Mouse (Mus musculus): ENCODE measurements around the gene Myadm. TPM values are rescaled to one million over a fixed set of nuclear protein-coding genes. Genes with fewer than 3 reads are reported as not detected.
A peak's percentile ranks its signal among the peaks of the same experiment; 100 is the strongest.
"Not testable (repeated sequence)": the region's sequence is repeated elsewhere in the genome, so short reads cannot be mapped to it uniquely, and the experiment has no call there.

The Myadm gene
- polyA plus RNA-seq, 1 experiment from 2014 or later, result 40.4 TPM

- H3K4me1 ChIP-seq (replicated peaks), result peaks cover 41% of the 10 kb centered on the region
- peaks cover 37% of the 10 kb centered on the region for H3K36me3 ChIP-seq
- peak overlapping the region; percentile 57 for H3K4me3 ChIP-seq
- WGBS, result 75% methylated on average over 12 of the region's 12 CpGs
- not testable (repeated sequence) for ATAC-seq (ENCODE audit: low read depth); H3K9ac ChIP-seq; H3K9me3 ChIP-seq; H3K27ac ChIP-seq (replicated peaks); H3K27me3 ChIP-seq
- peak overlapping the region; percentile 72 for H3K4me2 ChIP-seq
Measured at GRCm38 (mm10) chr7:3292271-3292670, 3.4 kb downstream of the Myadm start.

DNA sequence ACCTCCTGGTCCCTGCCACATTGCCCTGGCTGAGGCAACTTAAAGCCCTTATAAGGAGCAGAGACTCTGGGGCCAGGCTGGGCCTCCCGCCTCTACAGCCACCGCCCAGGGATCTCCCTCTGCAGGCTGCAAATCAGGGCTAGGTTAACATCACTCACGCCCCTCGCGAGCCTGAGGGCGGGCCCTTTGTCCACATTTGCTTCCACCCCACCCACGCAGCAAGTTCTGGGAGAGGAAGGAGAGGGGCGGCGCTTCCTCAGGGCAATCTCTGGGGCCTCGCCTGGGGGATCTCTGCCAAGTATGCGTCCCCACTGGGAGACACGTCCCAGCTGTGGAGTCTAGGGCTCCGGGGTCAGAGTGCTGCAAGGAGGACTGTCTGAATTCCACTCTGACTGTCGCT, 3.9 kb downstream of the Myadm start:
- ATAC-seq (ENCODE audit: low read depth), result no peak
- Histone ChIP-seq H3K9ac (peak overlapping the region; percentile 61), H3K27ac (replicated peaks) (no peak overlapping the region), H3K9me3 (no peaks in the 10 kb centered on the region), H3K4me2 (peak overlapping the region; percentile 72), H3K4me1 (replicated peaks) (peaks cover 46% of the 10 kb centered on the region), H3K27me3 (no peaks in the 10 kb centered on the region), H3K4me3 (peak overlapping the region; percentile 57), H3K36me3 (peaks cover 42% of the 10 kb centered on the region)
- WGBS, result 2% methylated on average over 14 of the region's 14 CpGs

DNA sequence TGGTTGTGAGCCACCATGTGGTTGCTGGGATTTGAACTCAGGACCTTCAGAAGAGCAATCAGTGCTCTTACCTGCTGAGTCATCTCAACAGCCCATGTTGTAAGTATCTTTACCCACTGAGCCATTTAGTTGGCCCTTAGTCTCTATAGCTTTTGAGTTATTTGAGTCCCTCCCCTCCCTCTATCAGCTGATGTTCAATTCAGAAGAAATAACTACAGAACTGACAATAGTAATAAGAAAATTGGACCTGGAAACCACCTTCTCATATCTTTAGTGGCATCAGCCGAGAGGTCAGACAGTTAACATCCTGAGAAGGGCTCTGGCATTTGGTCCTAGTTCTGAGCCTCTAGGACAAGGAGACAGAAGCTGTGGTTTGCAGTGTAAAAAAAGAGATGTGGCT, 5.9 kb downstream of the Myadm start:
- no peak overlapping the region for H3K27ac ChIP-seq (replicated peaks)
- no peak for ATAC-seq (ENCODE audit: low read depth)
- 0 out of 2 replicates have a peak, but pooled peaks cover under 1% of the 10 kb centered on the region for H3K27me3 ChIP-seq
- no peaks in the 10 kb centered on the region for H3K9me3 ChIP-seq
- H3K4me1 ChIP-seq (replicated peaks), result peaks cover 45% of the 10 kb centered on the region
- H3K36me3 ChIP-seq, result peaks cover 62% of the 10 kb centered on the region
- no peak overlapping the region for H3K4me2 ChIP-seq
- WGBS, result 97% methylated on average over 1 of the region's 1 CpGs
- no peak overlapping the region for H3K4me3 ChIP-seq
- H3K9ac ChIP-seq, result no peak overlapping the region

- ATAC-seq (ENCODE audit: low read depth), result no peak
- Histone ChIP-seq H3K4me3 (no peak overlapping the region), H3K4me1 (replicated peaks) (peaks cover 37% of the 10 kb centered on the region), H3K27ac (replicated peaks) (no peak overlapping the region), H3K36me3 (peaks cover 63% of the 10 kb centered on the region), H3K4me2 (no peak overlapping the region), H3K27me3 (peaks cover 7% of the 10 kb centered on the region), H3K9me3 (no peaks in the 10 kb centered on the region), H3K9ac (no peak overlapping the region)
- WGBS, result 87% methylated on average over 5 of the region's 5 CpGs
Measured at GRCm38 (mm10) chr7:3295321-3296110, 6.6 kb downstream of the Myadm start.

DNA sequence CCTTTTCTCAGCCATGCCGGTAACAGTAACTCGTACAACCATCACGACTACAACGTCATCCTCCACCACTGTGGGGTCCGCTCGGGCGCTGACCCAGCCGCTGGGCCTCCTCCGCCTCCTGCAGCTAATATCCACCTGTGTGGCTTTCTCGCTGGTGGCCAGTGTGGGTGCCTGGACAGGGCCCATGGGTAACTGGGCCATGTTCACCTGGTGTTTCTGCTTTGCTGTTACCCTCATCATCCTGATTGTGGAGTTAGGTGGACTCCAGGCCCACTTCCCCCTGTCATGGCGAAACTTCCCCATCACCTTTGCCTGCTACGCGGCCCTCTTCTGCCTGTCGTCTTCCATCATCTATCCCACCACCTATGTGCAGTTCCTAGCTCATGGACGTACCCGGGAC, 7.8 kb downstream of the Myadm start:
- Histone ChIP-seq H3K36me3 (peaks cover 63% of the 10 kb centered on the region), H3K27me3 (peaks cover 19% of the 10 kb centered on the region), H3K9me3 (no peaks in the 10 kb centered on the region), H3K27ac (replicated peaks) (no peak overlapping the region), H3K4me3 (no peak overlapping the region), H3K4me1 (replicated peaks) (peaks cover 26% of the 10 kb centered on the region), H3K4me2 (no peak overlapping the region), H3K9ac (no peak overlapping the region)
- ATAC-seq (ENCODE audit: low read depth), result no peak
- 96% methylated on average over 16 of the region's 16 CpGs for WGBS

GRCm38 (mm10) chr7:3299941-3300617, 11.2 kb downstream of the Myadm start:
- H3K4me2 ChIP-seq, result no peak overlapping the region
- peaks cover 51% of the 10 kb centered on the region for H3K27me3 ChIP-seq
- H3K27ac ChIP-seq (replicated peaks), result no peak overlapping the region
- no peak overlapping the region for H3K9ac ChIP-seq
- peaks cover 47% of the 10 kb centered on the region for H3K36me3 ChIP-seq
- WGBS, result 54% methylated on average over 7 of the region's 7 CpGs
- no peak overlapping the region for H3K4me3 ChIP-seq
- H3K4me1 ChIP-seq (replicated peaks), result peaks cover 41% of the 10 kb centered on the region
- ATAC-seq (ENCODE audit: low read depth), result no peak
- no peaks in the 10 kb centered on the region for H3K9me3 ChIP-seq

GRCm38 (mm10) chr7:3300891-3301627, 12.2 kb downstream of the Myadm start:
- 70% methylated on average over 8 of the region's 8 CpGs for WGBS

GRCm38 (mm10) chr7:3301628-3302555, 13.0 kb downstream of the Myadm start:
- peak; percentile 15; the same call in 1 of the 2 replicates for ATAC-seq (ENCODE audit: low read depth)
- peak overlapping the region; percentile 17 for H3K4me3 ChIP-seq
- H3K27me3 ChIP-seq, result peaks cover 62% of the 10 kb centered on the region
- peak overlapping the region; percentile 80 for H3K4me2 ChIP-seq
- H3K36me3 ChIP-seq, result peaks cover 30% of the 10 kb centered on the region
- H3K9ac ChIP-seq, result peak overlapping the region; percentile 53
- no peaks in the 10 kb centered on the region for H3K9me3 ChIP-seq
- no peak overlapping the region for H3K27ac ChIP-seq (replicated peaks)
- H3K4me1 ChIP-seq (replicated peaks), result peaks cover 41% of the 10 kb centered on the region
- WGBS, result 8% methylated on average over 33 of the region's 33 CpGs

More at GRCm38 (mm10) chr7:3300891-3301627, 12.2 kb downstream of the Myadm start:
- Histone ChIP-seq H3K9me3 (no peaks in the 10 kb centered on the region), H3K27ac (replicated peaks) (no peak overlapping the region), H3K4me1 (replicated peaks) (peaks cover 41% of the 10 kb centered on the region), H3K36me3 (peaks cover 38% of the 10 kb centered on the region), H3K9ac (no peak overlapping the region), H3K27me3 (peaks cover 61% of the 10 kb centered on the region), H3K4me3 (no peak overlapping the region), H3K4me2 (no peak overlapping the region)
- no peak for ATAC-seq (ENCODE audit: low read depth)

DNA sequence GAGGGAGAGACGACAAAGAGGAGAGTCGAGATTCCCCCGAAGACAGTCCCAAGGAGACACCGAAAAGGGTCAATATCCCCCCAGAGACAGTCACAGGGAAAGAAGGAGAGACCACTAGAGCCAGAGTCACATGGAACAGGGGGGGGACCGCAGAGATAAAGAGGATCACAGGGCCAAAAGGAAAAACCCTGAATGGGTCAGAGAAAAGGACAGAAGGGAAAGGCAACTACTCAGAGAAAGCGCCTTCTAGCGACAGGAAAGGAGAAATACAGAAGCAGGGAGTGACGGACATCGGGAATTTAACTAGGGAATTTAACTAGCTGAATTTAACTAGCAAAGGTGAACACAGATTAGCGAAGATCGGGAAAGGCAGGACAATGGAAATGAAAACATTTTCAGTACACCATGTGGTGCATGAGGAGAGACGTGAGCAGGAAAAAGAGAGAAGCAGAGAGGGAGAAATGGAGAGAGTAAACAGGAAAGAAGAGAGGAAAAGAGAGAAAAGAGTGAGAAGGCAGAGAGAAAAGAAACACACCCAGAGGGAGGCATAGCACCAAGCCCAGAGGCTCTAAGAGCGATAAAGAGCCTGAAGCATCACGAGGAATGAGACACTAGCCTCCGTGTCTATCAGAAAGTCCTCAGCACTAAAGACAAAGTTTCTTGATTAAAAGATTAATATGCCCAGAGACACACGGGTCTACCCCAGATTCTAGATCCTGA, 13.8 kb downstream of the Myadm start:
- Histone ChIP-seq H3K4me3 (peak overlapping the region; percentile 40), H3K27me3 (peaks cover 62% of the 10 kb centered on the region), H3K27ac (replicated peaks) (no peak overlapping the region), H3K9me3 (no peaks in the 10 kb centered on the region), H3K4me2 (peak overlapping the region; percentile 80), H3K36me3 (peaks cover 22% of the 10 kb centered on the region), H3K9ac (peak overlapping the region; percentile 64), H3K4me1 (replicated peaks) (peaks cover 36% of the 10 kb centered on the region)
- peak; percentile 14; the same call in 1 of the 2 replicates for ATAC-seq (ENCODE audit: low read depth)
- 2% methylated on average over 16 of the region's 16 CpGs for WGBS

DNA sequence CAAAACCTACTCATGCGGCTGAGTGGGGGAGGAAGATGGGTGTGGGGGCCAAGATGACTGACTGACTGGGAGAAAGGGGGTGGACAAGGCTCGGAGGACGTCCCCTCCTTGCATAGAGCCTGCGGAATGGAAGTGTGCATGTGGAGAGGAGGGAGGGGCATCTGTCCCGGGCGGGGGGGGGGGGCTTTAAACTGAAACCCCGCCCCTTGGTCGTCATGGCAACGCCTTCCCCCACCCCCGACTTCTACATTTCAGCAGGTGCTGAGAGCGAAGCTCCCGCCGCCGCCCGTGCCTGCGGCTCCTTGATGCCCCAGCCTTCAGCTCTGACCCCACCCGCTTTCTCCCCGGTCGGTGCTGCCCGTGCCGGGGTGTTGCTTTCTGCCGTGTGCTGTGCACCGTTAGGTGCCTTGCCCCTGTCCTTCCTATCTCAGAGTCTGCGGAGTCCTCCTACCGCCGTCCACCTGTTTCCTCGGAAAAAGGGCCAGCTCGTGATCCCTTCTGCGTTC, 14.4 kb downstream of the Myadm start:
- H3K4me2 ChIP-seq, result peak overlapping the region; percentile 80
- peak overlapping the region; percentile 40 for H3K4me3 ChIP-seq
- peaks cover 62% of the 10 kb centered on the region for H3K27me3 ChIP-seq
- no peaks in the 10 kb centered on the region for H3K9me3 ChIP-seq
- peak overlapping the region; percentile 64 for H3K9ac ChIP-seq
- WGBS, result under 1% methylated on average over 29 of the region's 29 CpGs
- peaks cover 16% of the 10 kb centered on the region; the same call in 1 of the 2 replicates for H3K36me3 ChIP-seq
- ATAC-seq (ENCODE audit: low read depth), result peak; percentile 48
- peaks cover 35% of the 10 kb centered on the region for H3K4me1 ChIP-seq (replicated peaks)
- H3K27ac ChIP-seq (replicated peaks), result no peak overlapping the region

Data from neural tube, embryonic 13.5 days (tissue).